Mouse (Mus musculus) spleen, adult 2 months (tissue): ENCODE measurements around the gene Lepr.

Experiments
- CTCF ChIP-seq: fragments of 200-500 bp; IDR thresholded peaks from 2 replicates; pipeline ENCODE4 v1.5.1; 2011; ENCODE audit warnings: mild to moderate bottlenecking, inconsistent platforms; ENCODE audit not compliant: insufficient read depth, insufficient read length, insufficient replicate concordance; ENCODE audit errors: extremely low read depth
- POLR2A ChIP-seq: fragments of 200-500 bp; IDR thresholded peaks from 2 replicates; pipeline ENCODE4 v1.6.1; 2011; ENCODE audit warnings: low read depth, low read length, inconsistent platforms

- TF ChIP-seq CTCF (no peak), POLR2A (no peak)
Measured at GRCm38 (mm10) chr4:101669161-101669560, 48.0 kb upstream of the Lepr start.
